Mouse (Mus musculus): Measurements from ENCODE around the gene Capn8. TPM values are rescaled to one million over a fixed set of nuclear protein-coding genes. Genes with fewer than 3 reads are reported as not detected.

The Capn8 gene
- polyA plus RNA-seq, 1 experiment, result not detected

- TF ChIP-seq CTCF (IDR thresholded peaks at IDR 0.05; ENCODE audit: control insufficient read depth, insufficient read depth, low read length), result peak; percentile 47
- no peak for TF ChIP-seq POLR2A (IDR thresholded peaks at IDR 0.05; ENCODE audit: borderline replicate concordance, control insufficient read depth, low read depth, low read length)
- 21% methylated on average over 9 of the region's 9 CpGs for WGBS
- Histone ChIP-seq H3K27ac (ENCODE audit: control insufficient read depth, insufficient read depth, low read depth, low read length, poor library complexity) (no peak overlapping the region), H3K4me3 (replicated peaks; ENCODE audit: control insufficient read depth, low read depth, low read length) (peak overlapping the region; percentile 16), H3K4me1 (ENCODE audit: control insufficient read depth, insufficient read depth, low read length) (peaks cover 2% of the 10 kb centered on the region)
Measured at GRCm38 (mm10) chr1:182539023-182539940, 25.5 kb upstream of the Capn8 start.

DNA sequence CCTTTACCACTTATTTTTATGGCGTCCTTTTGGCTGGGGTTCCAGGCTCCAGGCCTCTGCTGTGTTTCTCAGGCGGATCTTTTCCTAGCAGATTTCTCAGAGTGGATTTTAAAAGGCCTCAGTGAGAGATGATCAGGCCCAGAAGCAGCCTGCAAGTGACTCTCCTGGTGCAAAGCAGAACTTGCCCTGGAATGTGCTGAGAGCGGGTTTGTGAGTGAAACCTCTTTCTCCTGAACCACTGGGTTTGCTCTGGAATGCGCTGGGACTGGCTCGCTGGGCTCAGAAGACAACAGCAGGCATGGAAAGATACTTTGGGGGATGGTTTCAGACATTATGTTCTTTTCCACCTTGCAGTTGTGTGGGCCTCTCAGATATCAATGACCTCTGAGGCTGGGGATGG lies 22.7 kb upstream of the Capn8 start:
- H3K27ac ChIP-seq (ENCODE audit: control insufficient read depth, insufficient read depth, low read depth, low read length, poor library complexity), result no peak overlapping the region
- H3K4me3 ChIP-seq (replicated peaks; ENCODE audit: control insufficient read depth, low read depth, low read length), result no peak overlapping the region
- TF ChIP-seq CTCF (IDR thresholded peaks at IDR 0.05; ENCODE audit: control insufficient read depth, insufficient read depth, low read length), result no peak
- TF ChIP-seq POLR2A (IDR thresholded peaks at IDR 0.05; ENCODE audit: borderline replicate concordance, control insufficient read depth, low read depth, low read length), result no peak
- 79% methylated on average over 5 of the region's 5 CpGs for WGBS
- peaks cover 2% of the 10 kb centered on the region for H3K4me1 ChIP-seq (ENCODE audit: control insufficient read depth, insufficient read depth, low read length)

DNA sequence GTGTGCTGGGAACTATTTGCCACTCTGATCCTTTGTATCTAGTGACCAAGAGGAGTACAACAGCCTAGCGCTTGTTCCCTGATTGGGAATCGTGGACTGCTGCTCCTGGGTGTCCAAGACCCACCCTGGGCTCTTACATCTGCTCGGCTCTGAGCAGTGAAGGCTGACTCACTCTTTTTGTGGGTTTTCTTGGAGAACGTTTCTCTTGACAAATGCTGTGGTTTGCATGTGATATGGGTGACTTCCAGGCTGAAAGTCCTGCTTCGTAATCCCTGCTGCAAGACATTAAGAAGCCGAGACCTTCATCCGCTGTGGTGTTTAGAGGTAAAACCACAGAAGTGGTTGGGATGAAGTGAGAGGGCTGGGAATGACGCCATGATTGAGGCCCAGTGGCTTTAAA lies 21.7 kb upstream of the Capn8 start:
- Histone ChIP-seq H3K27ac (ENCODE audit: control insufficient read depth, insufficient read depth, low read depth, low read length, poor library complexity) (no peak overlapping the region), H3K4me3 (replicated peaks; ENCODE audit: control insufficient read depth, low read depth, low read length) (no peak overlapping the region), H3K4me1 (ENCODE audit: control insufficient read depth, insufficient read depth, low read length) (peaks cover 2% of the 10 kb centered on the region)
- 9% methylated on average over 8 of the region's 8 CpGs for WGBS
- no peak for TF ChIP-seq CTCF (IDR thresholded peaks at IDR 0.05; ENCODE audit: control insufficient read depth, insufficient read depth, low read length)
- no peak for TF ChIP-seq POLR2A (IDR thresholded peaks at IDR 0.05; ENCODE audit: borderline replicate concordance, control insufficient read depth, low read depth, low read length)

DNA sequence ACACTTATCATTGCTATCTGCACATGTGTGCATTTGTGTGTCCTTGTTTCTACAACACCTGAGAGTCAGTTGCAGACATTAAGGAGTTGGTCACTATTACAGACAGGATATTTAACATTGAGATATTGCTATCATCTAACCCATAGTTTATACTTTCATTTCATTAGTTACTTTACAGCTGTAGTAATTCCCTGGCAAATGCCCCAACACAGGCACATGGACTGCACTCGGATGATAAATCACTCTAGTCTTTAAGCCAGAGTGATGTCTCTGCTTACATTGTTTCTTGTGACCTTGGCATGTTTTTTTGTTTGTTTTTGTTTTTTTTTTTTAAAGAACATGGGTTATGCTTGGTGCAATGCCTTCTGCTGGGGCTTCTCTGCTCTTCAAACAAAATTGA lies 20.9 kb upstream of the Capn8 start:
- TF ChIP-seq POLR2A (IDR thresholded peaks at IDR 0.05; ENCODE audit: borderline replicate concordance, control insufficient read depth, low read depth, low read length) (no peak), CTCF (IDR thresholded peaks at IDR 0.05; ENCODE audit: control insufficient read depth, insufficient read depth, low read length) (no peak)
- peaks cover 2% of the 10 kb centered on the region for H3K4me1 ChIP-seq (ENCODE audit: control insufficient read depth, insufficient read depth, low read length)
- WGBS, result 75% methylated on average over 1 of the region's 1 CpGs
- no peak overlapping the region for H3K4me3 ChIP-seq (replicated peaks; ENCODE audit: control insufficient read depth, low read depth, low read length)
- no peak overlapping the region for H3K27ac ChIP-seq (ENCODE audit: control insufficient read depth, insufficient read depth, low read depth, low read length, poor library complexity)

DNA sequence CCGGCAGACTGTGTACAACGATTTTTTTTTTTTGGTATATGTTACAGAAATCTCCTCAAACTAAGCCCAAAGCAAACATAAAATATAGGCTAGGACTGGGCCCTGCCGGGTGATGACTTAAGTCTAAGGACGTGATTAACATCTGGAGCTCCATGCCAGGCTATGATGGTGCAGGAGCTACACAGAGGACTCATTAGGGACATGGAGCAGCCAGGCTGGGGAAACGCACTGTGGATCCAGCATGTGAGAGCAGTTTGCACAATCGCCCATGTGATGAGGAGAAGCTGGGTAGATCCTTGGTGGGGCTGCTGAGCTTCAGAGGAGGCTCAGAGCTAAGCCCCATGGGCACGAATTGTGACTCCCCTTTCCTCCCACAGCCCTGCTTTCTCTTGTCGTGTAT lies 14.0 kb upstream of the Capn8 start:
- TF ChIP-seq CTCF (IDR thresholded peaks at IDR 0.05; ENCODE audit: control insufficient read depth, insufficient read depth, low read length) (no peak), POLR2A (IDR thresholded peaks at IDR 0.05; ENCODE audit: borderline replicate concordance, control insufficient read depth, low read depth, low read length) (no peak)
- 75% methylated on average over 8 of the region's 8 CpGs for WGBS
- H3K27ac ChIP-seq (ENCODE audit: control insufficient read depth, insufficient read depth, low read depth, low read length, poor library complexity), result no peak overlapping the region
- no peaks in the 10 kb centered on the region for H3K4me1 ChIP-seq (ENCODE audit: control insufficient read depth, insufficient read depth, low read length)
- H3K4me3 ChIP-seq (replicated peaks; ENCODE audit: control insufficient read depth, low read depth, low read length), result no peak overlapping the region

DNA sequence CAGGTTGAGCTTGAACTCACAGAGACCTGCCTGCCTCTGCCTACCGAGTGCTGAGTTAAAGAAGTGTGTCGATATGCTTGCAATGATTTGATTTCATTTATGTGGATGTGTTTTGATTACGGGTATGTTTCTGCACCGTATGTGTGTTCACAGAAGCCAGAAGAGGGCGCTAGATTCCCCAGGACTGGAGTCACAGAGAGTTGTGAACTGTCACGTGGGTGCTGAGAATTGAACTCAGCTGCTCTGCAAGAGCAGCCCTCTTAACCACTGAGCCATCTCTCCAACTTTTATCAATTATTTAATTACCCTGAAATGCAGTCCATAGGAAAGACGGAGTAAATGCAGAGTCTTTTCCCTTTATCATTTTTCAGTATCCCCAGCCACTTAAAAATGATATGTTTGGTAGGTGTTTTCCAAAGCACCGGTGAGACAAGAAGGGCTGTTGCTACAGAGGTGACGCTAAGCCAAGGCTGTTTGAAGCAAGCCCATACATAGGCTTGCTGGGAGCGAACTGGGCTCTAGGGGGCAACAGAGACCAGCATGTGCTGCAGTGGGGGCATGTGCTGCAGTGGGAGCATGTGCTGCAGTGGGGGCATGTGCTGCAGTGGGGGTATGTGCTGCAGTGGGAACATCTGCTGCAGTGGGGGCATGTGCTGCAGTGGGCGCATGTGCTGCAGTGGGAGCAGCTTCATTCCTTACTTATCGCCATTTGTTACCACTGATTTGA lies 11.0 kb upstream of the Capn8 start:
- WGBS, result 62% methylated on average over 12 of the region's 12 CpGs
- H3K4me1 ChIP-seq (ENCODE audit: control insufficient read depth, insufficient read depth, low read length), result no peaks in the 10 kb centered on the region

DNA sequence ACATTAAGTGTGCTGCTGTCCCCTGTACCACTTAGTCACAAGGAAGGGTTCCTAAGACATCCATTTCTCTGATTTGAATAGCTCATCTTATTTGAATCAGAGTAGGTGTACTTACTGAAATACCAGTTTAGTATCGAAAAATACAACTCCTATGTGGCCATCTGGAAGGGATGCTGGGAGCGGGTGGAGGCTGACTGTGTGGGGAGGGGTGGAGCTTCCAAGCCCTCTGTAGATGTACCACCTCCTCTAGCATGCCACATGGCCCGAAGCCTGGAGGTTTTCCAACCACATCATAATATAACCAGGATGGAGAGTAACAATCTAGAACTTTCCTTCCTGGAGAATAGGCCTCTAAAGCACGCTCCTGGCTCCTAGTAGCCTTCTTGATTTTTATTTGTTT lies 6.5 kb upstream of the Capn8 start:
- WGBS, result 78% methylated on average over 4 of the region's 4 CpGs
- no peak overlapping the region for H3K4me3 ChIP-seq (replicated peaks; ENCODE audit: control insufficient read depth, low read depth, low read length)
- TF ChIP-seq CTCF (IDR thresholded peaks at IDR 0.05; ENCODE audit: control insufficient read depth, insufficient read depth, low read length), result no peak
- no peak for TF ChIP-seq POLR2A (IDR thresholded peaks at IDR 0.05; ENCODE audit: borderline replicate concordance, control insufficient read depth, low read depth, low read length)
- no peaks in the 10 kb centered on the region for H3K4me1 ChIP-seq (ENCODE audit: control insufficient read depth, insufficient read depth, low read length)
- no peak overlapping the region for H3K27ac ChIP-seq (ENCODE audit: control insufficient read depth, insufficient read depth, low read depth, low read length, poor library complexity)

More for the DNA sequence above, 11.0 kb upstream of the Capn8 start:
- H3K4me3 ChIP-seq (replicated peaks; ENCODE audit: control insufficient read depth, low read depth, low read length), result no peak overlapping the region
- H3K27ac ChIP-seq (ENCODE audit: control insufficient read depth, insufficient read depth, low read depth, low read length, poor library complexity), result no peak overlapping the region
- TF ChIP-seq CTCF (IDR thresholded peaks at IDR 0.05; ENCODE audit: control insufficient read depth, insufficient read depth, low read length) (peak; percentile 76), POLR2A (IDR thresholded peaks at IDR 0.05; ENCODE audit: borderline replicate concordance, control insufficient read depth, low read depth, low read length) (no peak)

DNA sequence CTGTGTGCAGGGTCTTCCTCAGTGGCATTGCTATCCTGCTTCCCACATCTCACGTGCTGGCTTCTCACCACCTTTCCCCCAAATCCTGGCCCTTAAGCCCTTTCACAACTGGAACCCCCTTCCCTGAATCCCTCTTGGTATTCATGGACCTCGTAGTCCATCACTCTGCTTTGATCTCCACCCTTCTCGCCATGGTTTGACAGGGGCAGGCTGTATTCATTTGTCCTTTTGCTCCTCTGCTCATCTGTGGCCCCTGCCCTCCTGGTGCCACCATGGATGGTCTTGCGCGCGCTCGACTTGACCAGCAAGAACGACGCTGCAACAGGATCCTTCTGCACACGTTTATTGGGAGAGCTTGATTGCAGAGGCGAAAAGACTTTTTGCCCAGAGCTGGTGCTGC lies 5.3 kb upstream of the Capn8 start:
- Histone ChIP-seq H3K27ac (ENCODE audit: control insufficient read depth, insufficient read depth, low read depth, low read length, poor library complexity) (no peak overlapping the region), H3K4me1 (ENCODE audit: control insufficient read depth, insufficient read depth, low read length) (no peaks in the 10 kb centered on the region), H3K4me3 (replicated peaks; ENCODE audit: control insufficient read depth, low read depth, low read length) (no peak overlapping the region)
- no peak for TF ChIP-seq POLR2A (IDR thresholded peaks at IDR 0.05; ENCODE audit: borderline replicate concordance, control insufficient read depth, low read depth, low read length)
- TF ChIP-seq CTCF (IDR thresholded peaks at IDR 0.05; ENCODE audit: control insufficient read depth, insufficient read depth, low read length), result no peak
- 80% methylated on average over 11 of the region's 11 CpGs for WGBS

All from bone marrow, adult 2 months (tissue).